Mouse (Mus musculus) thymus, adult 18-20 months (tissue): ENCODE data around the gene Trat1.

ENCODE experiments used
- DNase-seq, 2 experiments: peaks; one replicate each; pipeline ENCODE4 v3.0.0; 2022; ENCODE audit warnings: mixed read lengths in 2 of 2

Gene Trat1

DNA sequence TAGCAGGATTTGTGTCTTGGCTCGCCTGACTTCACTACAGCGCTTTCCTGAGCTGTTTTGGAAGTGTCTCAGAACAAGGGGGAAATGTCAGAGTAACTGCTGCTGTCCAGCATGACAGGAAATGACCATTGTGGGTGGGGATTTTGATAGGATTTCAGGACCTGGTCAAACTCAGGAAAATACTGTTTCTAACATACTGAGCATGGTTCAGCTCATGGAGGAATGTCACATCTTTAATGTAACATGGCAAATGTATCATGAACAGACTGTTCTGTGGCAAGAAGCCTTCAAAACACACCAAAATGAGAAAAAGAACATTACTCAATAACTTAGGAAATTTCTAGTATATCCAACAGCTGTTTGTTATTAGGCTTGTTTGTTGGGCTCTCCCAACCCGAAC lies 52.1 kb downstream of the Trat1 start:
- DNase-seq, result no peak

- DNase-seq, result no peak
Measured at GRCm38 (mm10) chr16:48716343-48716742, 55.5 kb downstream of the Trat1 start.

DNA sequence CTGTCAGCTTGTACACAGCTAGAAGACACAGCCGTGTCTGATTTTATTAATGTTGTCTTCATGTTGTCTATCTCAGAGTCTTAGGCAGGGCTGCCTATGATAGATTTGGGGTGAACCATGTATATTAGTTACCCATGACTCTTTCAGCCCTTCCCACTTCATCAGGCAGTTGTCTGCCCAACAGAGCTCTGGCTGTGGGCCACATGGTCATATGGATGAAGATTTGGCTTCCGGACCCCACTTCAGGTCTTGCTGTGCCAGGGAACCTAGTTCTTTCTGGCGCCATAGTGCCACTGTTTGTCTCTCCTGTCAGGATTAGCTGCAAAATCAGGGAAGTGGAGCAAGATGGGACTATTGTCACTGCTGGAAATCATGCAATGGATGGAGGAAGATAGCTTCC lies 69.9 kb downstream of the Trat1 start:
- DNase-seq, result no peak
